Comparison of ENCODE assay signal across 27 mouse cellular contexts in the genomic region with DNA sequence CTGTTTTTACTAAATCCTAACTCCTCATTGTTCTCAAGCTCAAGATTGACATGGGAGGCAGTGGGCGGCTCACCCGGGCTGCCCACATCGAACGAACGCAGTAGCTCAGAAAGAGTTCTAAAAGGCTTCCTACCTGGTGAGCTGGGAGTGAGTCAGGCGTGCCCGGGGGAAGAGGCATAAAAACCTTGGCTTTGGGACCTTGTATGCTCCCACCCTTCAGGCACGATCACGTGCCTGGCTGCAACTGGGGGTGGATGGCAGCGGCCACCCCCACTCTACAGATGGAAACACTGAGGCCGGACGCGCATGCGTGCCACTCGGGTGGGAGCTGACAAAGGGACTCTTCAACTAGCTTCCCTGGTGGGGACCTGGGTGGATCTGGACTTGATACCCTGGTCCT. TPM values are rescaled to one million over a fixed set of nuclear protein-coding genes. Genes with fewer than 3 reads are reported as not detected.
DNase-seq lines count a peak whose midpoint lies in the region; ATAC-seq lines count a peak whose summit lies in the region.
"Had no signal": no experiment of that assay in that cellular context is flagged by ENCODE, and none has a peak within 500 bp of the region (broad histone marks: within the 10 kb centered on the region; RNA-seq: fewer than 3 reads in every experiment).

No protein-coding gene starts in this region.

- no peaks in the 10 kb centered on the region for H3K9me3 ChIP-seq in heart, embryonic 10.5 days
- H3K9me3 ChIP-seq: embryonic facial prominence, embryonic 12.5 days; G1E; heart, embryonic 12.5 days; hindbrain, embryonic 10.5 days; limb, embryonic 12.5 days; midbrain, embryonic 10.5 days had no signal

- WGBS in heart, embryonic 10.5 days = 76% methylated on average over 15 of the region's 15 CpGs

- H3K36me3 ChIP-seq in heart, embryonic 10.5 days = no peaks in the 10 kb centered on the region
- H3K36me3 ChIP-seq: embryonic facial prominence, embryonic 12.5 days; G1E; heart, embryonic 12.5 days; hindbrain, embryonic 10.5 days; limb, embryonic 12.5 days; midbrain, embryonic 10.5 days had no signal

- peaks cover 66% of the 10 kb centered on the region for H3K27me3 ChIP-seq in heart, embryonic 10.5 days (ENCODE audit: insufficient read depth, poor library complexity, severe bottlenecking)

- intact Hi-C loops in left cerebral cortex, postnatal 10 days (cut with DNase I) = no loop called here

- DNase-seq in frontal cortex, postnatal 14 days (ENCODE audit: low spot score in 2 of 2) = no peak
- DNase-seq in left cerebral cortex, adult 11 months (ENCODE audit: low spot score) = peak; percentile 55
- DNase-seq in left cerebral cortex, postnatal 10 days (ENCODE audit: extremely low spot score in 1 of 2, low spot score in 2 of 2) = no peak
- peak; percentile 62 to 65 for DNase-seq in right cerebral cortex, adult 2 months (ENCODE audit: low spot score in 2 of 2)
- no peak for DNase-seq in right cerebral cortex, postnatal 10 days (ENCODE audit: low spot score in 2 of 2)
- no peak for DNase-seq in heart, embryonic 10.5 days (ENCODE audit: low spot score)
- DNase-seq: adrenal gland, postnatal 36 days; B cell, adult 2 months; forebrain, postnatal 0 days; heart, postnatal 10 days; kidney, adult 18-20 months; kidney, postnatal 4 days; liver, postnatal 0 days; thymus, adult 18-20 months; thymus, postnatal 36 days had no signal

- no peak overlapping the region for H3K27ac ChIP-seq in heart, embryonic 10.5 days
- H3K27ac ChIP-seq: embryonic facial prominence, embryonic 12.5 days; hindbrain, embryonic 10.5 days; limb, embryonic 12.5 days; midbrain, embryonic 10.5 days had no signal

- peaks cover 32% of the 10 kb centered on the region for H3K4me1 ChIP-seq in heart, embryonic 10.5 days

- 0 out of 2 replicates have a peak, but pooled peaks have one; percentile 7 for ATAC-seq in frontal cortex, adult (ENCODE audit: low TSS enrichment)
- ATAC-seq: forebrain, postnatal 0 days; inflammation-experienced regulatory T-cells, adult 6 months; liver, postnatal 0 days; lung, postnatal 0 days; Patski had no signal

- H3K4me3 ChIP-seq in heart, embryonic 10.5 days = no peak overlapping the region
- H3K4me3 ChIP-seq: heart, embryonic 12.5 days; limb, embryonic 12.5 days had no signal

RNA-seq across cellular contexts. Expression of a gene that starts 1.5 kb away (rescaled TPM):
- total RNA-seq in left cerebral cortex, postnatal 10 days (2021) = 10 to 100 TPM; 25.4 to 30.9 TPM
- polyA plus RNA-seq in heart, embryonic 10.5 days (2016; fragmentation: Nextera tagmentation; extraction: Ambion mirVana) = 0.14 and 0.43 TPM in 2 replicates
- polyA plus RNA-seq: G1E; gonadal fat pad, adult 2 months; inflammation-experienced regulatory T-cells, adult 6 months; liver, postnatal 0 days; lung, postnatal 0 days had no signal

RNA-seq across cellular contexts. Expression of a gene that starts 12.7 kb away (rescaled TPM):
- 10 to 100 TPM; 51.1 to 57.3 TPM for total RNA-seq in left cerebral cortex, postnatal 10 days (2021)
- polyA plus RNA-seq in heart, embryonic 10.5 days (2016; fragmentation: Nextera tagmentation; extraction: Ambion mirVana) = 200 and 266 TPM in 2 replicates

RNA-seq across cellular contexts. Expression of a gene that starts 12.7 kb away (rescaled TPM):
- 10 to 100 TPM; 81.5 to 90.2 TPM for total RNA-seq in left cerebral cortex, postnatal 10 days (2021)
- polyA plus RNA-seq in heart, embryonic 10.5 days (2016; fragmentation: Nextera tagmentation; extraction: Ambion mirVana) = 32.1 and 34.6 TPM in 2 replicates

RNA-seq across cellular contexts. Expression of a gene that starts 15.9 kb away (rescaled TPM):
- total RNA-seq in left cerebral cortex, postnatal 10 days (2021) = 100 to 1,000 TPM; 414 to 433 TPM
- 2,064 and 2,176 TPM in 2 replicates for polyA plus RNA-seq in heart, embryonic 10.5 days (2016; fragmentation: Nextera tagmentation; extraction: Ambion mirVana)

RNA-seq across cellular contexts. Expression of a gene that starts 29.0 kb away (rescaled TPM):
- total RNA-seq in left cerebral cortex, postnatal 10 days (2021) = 1 to 10 TPM; 1.6 to 2.0 TPM
- 7.9 and 8.8 TPM in 2 replicates for polyA plus RNA-seq in heart, embryonic 10.5 days (2016; fragmentation: Nextera tagmentation; extraction: Ambion mirVana)
- total RNA-seq: G1E had no signal
- polyA plus RNA-seq: inflammation-experienced regulatory T-cells, adult 6 months; liver, postnatal 0 days; Patski; small intestine, adult 2 months had no signal

Comparison
In these comparisons a context has a peak if more than half of its experiments do, and no peak if none do; other contexts are left out.
1. DNase-seq: peak in left cerebral cortex, adult 11 months (single experiment) and right cerebral cortex, adult 2 months (2 of 2); none in frontal cortex, postnatal 14 days (0 of 2), left cerebral cortex, postnatal 10 days (0 of 2), right cerebral cortex, postnatal 10 days (0 of 2) and heart, embryonic 10.5 days (single experiment).